In genomic region chr9:54275283-54275682, GRCm38 (mm10) we compare ENCODE assay signal across 35 mouse cellular contexts. TPM values are rescaled to one million over a fixed set of nuclear protein-coding genes. Genes with fewer than 3 reads are reported as not detected.
"Had no signal": no experiment of that assay in that cellular context is flagged by ENCODE, and none has a peak within 500 bp of the region (broad histone marks: within the 10 kb centered on the region; RNA-seq: fewer than 3 reads in every experiment).

No protein-coding gene starts in this region.

- H3K4me3 ChIP-seq: gastrocnemius, adult 2 months; heart, embryonic 10.5 days; heart, embryonic 12.5 days; hindbrain, embryonic 13.5 days; hindbrain, embryonic 15.5 days; kidney, embryonic 15.5 days; limb, embryonic 13.5 days; limb, embryonic 15.5 days; liver, embryonic 12.5 days had no signal

- ATAC-seq: hindbrain, postnatal 0 days; intestine, embryonic 16.5 days; liver, embryonic 12.5 days had no signal

- DNase-seq: gastrocnemius, adult 2 months; gastrocnemius, postnatal 10 days; gastrocnemius, postnatal 25 days; heart, adult 18-20 months; heart, postnatal 10 days; heart, postnatal 36 days; kidney, adult 11 months; kidney, adult 2 months; kidney, adult 9 months; kidney, postnatal 14 days; kidney, postnatal 36 days; layer of hippocampus, adult 9-11 months; layer of hippocampus, postnatal 36 days; left cerebral cortex, postnatal 4 days had no signal

- H3K36me3 ChIP-seq: heart, embryonic 10.5 days; heart, embryonic 12.5 days; hindbrain, embryonic 13.5 days; hindbrain, embryonic 15.5 days; kidney, embryonic 15.5 days; limb, embryonic 13.5 days; limb, embryonic 15.5 days; liver, embryonic 12.5 days had no signal

- H3K27me3 ChIP-seq: heart, embryonic 12.5 days; hindbrain, embryonic 13.5 days; hindbrain, embryonic 15.5 days; kidney, embryonic 15.5 days; limb, embryonic 13.5 days; limb, embryonic 15.5 days; liver, embryonic 12.5 days had no signal

- H3K9ac ChIP-seq: heart, embryonic 12.5 days; hindbrain, embryonic 13.5 days; hindbrain, embryonic 15.5 days; kidney, embryonic 15.5 days; limb, embryonic 13.5 days; limb, embryonic 15.5 days; liver, embryonic 12.5 days had no signal

- H3K27ac ChIP-seq: gastrocnemius, adult 2 months; heart, embryonic 10.5 days; hindbrain, embryonic 13.5 days; hindbrain, embryonic 15.5 days; hindbrain, postnatal 0 days; kidney, embryonic 15.5 days; kidney, postnatal 0 days; limb, embryonic 13.5 days; limb, embryonic 15.5 days; liver, embryonic 12.5 days had no signal

- H3K4me2 ChIP-seq: heart, embryonic 12.5 days; hindbrain, embryonic 13.5 days; hindbrain, embryonic 15.5 days; kidney, embryonic 15.5 days; limb, embryonic 13.5 days; limb, embryonic 15.5 days; liver, embryonic 12.5 days had no signal

- H3K9me3 ChIP-seq: heart, embryonic 10.5 days; heart, embryonic 12.5 days; hindbrain, embryonic 13.5 days; hindbrain, embryonic 15.5 days; kidney, embryonic 15.5 days; limb, embryonic 13.5 days; limb, embryonic 15.5 days; liver, embryonic 12.5 days had no signal

- H3K4me1 ChIP-seq: heart, embryonic 10.5 days; heart, embryonic 12.5 days; hindbrain, embryonic 13.5 days; hindbrain, embryonic 15.5 days; kidney, embryonic 15.5 days; limb, embryonic 13.5 days; limb, embryonic 15.5 days; liver, embryonic 12.5 days had no signal

RNA-seq across cellular contexts. Expression of gene Cyp19a1, which starts 7.4 kb away (rescaled TPM):
- total RNA-seq: gastrocnemius, adult 2 months; gastrocnemius, postnatal 10 days; gastrocnemius, postnatal 25 days; gastrocnemius, postnatal 4 days; heart, adult 18-20 months; heart, adult 8-10 months; heart, postnatal 10 days; heart, postnatal 36 days; hematopoietic stem cell, adult 5-6 weeks; hindbrain, postnatal 0 days; liver, adult 2 months had no signal
- polyA plus RNA-seq: heart, embryonic 10.5 days; heart, embryonic 12.5 days; heart, embryonic 14.5 days; heart, embryonic 16.5 days; hindbrain, embryonic 11.5 days; hindbrain, embryonic 13.5 days; hindbrain, postnatal 0 days; intestine, embryonic 14.5 days; intestine, embryonic 16.5 days; kidney, adult 2 months; kidney, embryonic 15.5 days; kidney, postnatal 0 days; large intestine, adult 2 months; limb, embryonic 11.5 days; limb, embryonic 13.5 days; limb, embryonic 15.5 days; liver, adult 2 months; liver, embryonic 12.5 days had no signal

RNA-seq across cellular contexts. Expression of gene Gldn, which starts 11.0 kb away (rescaled TPM):
- total RNA-seq: hematopoietic stem cell, adult 5-6 weeks; liver, adult 2 months had no signal
- polyA plus RNA-seq: heart, embryonic 12.5 days; heart, embryonic 14.5 days; heart, embryonic 16.5 days; intestine, embryonic 14.5 days; intestine, embryonic 16.5 days; liver, adult 2 months had no signal
